Mouse (Mus musculus) CH12.LX (cell line): ENCODE results near the gene Gm37240.

Source experiments
- EP300 ChIP-seq: IDR thresholded peaks from 2 replicates; pipeline ENCODE4 v1.6.1; 2011; ENCODE audit warnings: low read length, improper control_type of control experiment
- MYC ChIP-seq: IDR thresholded peaks from 2 replicates; pipeline ENCODE4 v1.6.1; 2011; ENCODE audit warnings: low read depth, mild to moderate bottlenecking, improper control_type of control experiment, low read length
- POLR2A ChIP-seq: IDR thresholded peaks from 2 replicates; pipeline ENCODE4 v1.6.1; 2011; ENCODE audit warnings: low read depth, mild to moderate bottlenecking, improper control_type of control experiment, low read length
- TCF12 ChIP-seq: IDR thresholded peaks from 2 replicates; pipeline ENCODE4 v1.6.1; 2014; ENCODE audit warnings: low read depth, mild to moderate bottlenecking, inconsistent platforms, low read length, improper control_type of control experiment

- TF ChIP-seq TCF12 (no peak), EP300 (no peak), MYC (no peak), POLR2A (no peak)
These were observed 33.2 kb downstream of the Gm37240 start for GRCm38 (mm10) chr3:85854143-85854542.
